Mouse (Mus musculus): Measurements from ENCODE around the gene Raf1.

GRCm38 (mm10) chr6:115615983-115616382 is 60.5 kb downstream of the Raf1 start:
- no peak for TF ChIP-seq POLR2A (IDR thresholded peaks at IDR 0.05; ENCODE audit: insufficient read depth, low read depth, low read length)
- no peak for TF ChIP-seq CTCF (IDR thresholded peaks at IDR 0.05; ENCODE audit: insufficient read depth, low read depth, low read length)
